Mouse (Mus musculus) frontal cortex, adult (tissue): Measurements from ENCODE around the gene Ntm.

ENCODE experiments used
- ATAC-seq: cut with Nextera tagmentation; 2 replicates; pipeline ENCODE4 v1.9.2; 2017; ENCODE audit warnings: mild to moderate bottlenecking, moderate library complexity, mixed read lengths; ENCODE audit not compliant: low TSS enrichment

Ntm gene

GRCm38 (mm10) chr9:29759940-29760339 lies 203.0 kb downstream of the Ntm start:
- no peak for ATAC-seq

DNA sequence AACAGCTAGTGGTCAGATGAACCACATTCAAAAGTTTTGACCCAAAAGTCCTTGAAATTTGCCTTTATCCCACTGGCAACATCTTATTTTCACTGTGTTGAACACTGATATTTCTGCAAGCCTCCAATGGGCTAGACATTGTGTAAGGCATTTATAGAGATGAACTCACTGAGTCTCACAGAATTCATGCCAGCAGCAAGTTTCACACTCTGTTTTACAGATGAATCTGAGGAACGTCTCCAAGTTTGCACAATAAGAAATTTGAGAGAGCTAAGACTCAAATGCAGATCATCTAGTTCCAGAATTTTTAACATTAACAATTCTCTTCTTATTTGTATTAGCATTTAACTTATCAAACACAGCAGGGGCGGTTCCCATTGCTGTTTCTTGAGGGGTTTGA lies 203.9 kb downstream of the Ntm start:
- 0 out of 2 replicates have a peak, but pooled peaks have one; percentile 44 for ATAC-seq

DNA sequence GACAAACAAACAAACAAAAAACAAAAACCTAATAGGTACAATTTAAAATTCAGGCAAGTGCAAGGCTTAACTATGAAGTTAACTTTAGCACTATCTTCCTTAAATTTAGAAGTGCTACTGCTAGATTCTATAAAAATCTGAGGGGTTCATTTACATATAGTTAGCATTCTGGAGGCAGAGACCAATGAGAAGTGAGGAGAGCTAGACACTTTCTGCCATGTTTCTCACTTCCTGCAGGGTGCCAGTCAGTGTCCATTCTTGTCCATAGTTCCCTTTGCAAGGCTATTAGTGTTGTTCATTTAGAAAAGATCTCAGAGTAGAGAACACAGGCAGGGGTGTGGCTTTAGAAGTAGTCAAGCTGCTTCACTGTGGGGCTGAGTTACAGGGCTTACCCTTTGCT lies 208.6 kb downstream of the Ntm start:
- peak; percentile 60 for ATAC-seq

- ATAC-seq, result no peak
These were observed 211.5 kb downstream of the Ntm start for GRCm38 (mm10) chr9:29751396-29751795.

DNA sequence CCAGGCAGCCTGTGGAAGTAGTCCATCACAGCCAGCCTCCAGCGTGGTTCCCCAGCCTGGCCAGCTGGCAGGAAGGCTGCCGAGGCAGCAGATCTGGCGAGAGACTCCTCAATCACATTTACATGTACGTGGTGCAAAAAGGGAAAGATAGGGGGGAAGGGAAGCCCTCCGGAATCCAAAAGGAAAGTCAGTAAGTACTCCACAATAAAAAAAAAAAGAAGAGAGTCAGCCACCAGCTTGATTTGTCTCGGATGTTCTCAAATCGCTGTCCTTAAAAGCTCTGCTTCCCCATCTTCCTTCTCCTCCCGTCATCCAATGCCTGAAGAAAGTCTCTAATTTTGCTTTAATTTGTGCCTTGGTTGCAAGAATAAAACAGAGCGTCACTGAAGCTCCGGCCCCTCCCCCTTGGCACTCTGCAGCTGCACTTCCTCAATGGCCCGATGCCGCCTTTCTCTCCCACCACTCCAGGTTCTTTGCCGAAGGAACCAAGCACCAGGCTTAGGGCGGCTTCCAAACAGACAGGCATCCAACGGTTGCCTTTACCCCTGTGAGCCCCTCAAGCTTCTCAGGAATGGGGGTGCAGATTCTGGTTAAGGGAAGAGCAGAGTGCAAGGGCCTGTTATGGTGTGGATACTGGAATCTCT lies 212.4 kb downstream of the Ntm start:
- peak; percentile 80 for ATAC-seq

DNA sequence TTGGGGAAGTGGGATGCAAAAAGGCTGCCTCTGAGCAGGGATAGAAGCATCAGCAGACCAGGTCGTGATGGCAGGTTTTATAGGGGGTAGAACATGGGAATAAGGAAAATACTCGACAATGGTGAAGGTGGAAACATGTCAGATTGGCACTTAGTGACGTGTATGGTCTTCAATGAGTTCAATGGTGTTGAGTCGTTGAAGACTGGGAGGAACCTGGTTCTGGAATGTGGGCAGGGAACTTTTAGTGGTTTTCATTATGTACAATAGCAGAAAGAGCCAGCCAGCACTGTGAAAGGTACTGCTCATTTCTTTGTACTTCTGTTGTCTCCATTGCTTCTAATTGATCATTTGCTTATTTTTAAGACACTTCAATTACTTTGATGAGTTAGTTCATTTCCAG lies 214.9 kb downstream of the Ntm start:
- no peak for ATAC-seq

DNA sequence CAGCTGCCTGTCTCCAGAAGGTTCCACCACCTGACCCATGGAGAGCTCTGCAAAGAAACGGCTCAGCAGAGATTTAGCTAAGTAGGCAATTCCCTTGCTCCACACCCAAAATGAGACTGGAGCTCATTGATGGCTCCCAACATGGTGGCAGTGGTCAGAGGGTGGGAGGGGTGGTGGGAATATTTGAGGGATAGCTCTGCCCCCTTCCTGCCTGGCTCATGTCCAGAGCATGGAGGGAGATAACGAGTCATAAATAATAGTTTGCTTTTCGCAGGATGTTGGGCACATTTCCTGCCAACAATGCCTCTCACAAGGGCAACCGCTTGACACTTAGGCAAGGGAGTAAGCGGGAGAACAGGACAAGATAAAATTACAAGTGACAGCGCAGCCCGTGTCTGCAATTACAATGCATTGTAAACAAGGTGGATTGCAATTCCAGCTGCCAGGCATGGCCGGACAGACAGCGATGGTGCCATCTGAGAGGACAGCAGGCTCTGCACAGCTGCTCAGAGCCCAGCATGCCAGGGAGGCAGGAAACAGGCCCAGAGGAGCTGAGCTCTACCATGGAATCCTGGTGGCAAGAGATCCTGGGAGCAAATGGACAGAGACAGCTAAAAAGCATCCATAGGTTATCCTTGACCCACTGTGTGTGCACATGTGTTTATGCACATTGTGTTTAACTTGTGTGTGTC lies 224.0 kb downstream of the Ntm start:
- ATAC-seq, result no peak

- no peak for ATAC-seq
These were observed 226.9 kb downstream of the Ntm start for GRCm38 (mm10) chr9:29736031-29736430.

DNA sequence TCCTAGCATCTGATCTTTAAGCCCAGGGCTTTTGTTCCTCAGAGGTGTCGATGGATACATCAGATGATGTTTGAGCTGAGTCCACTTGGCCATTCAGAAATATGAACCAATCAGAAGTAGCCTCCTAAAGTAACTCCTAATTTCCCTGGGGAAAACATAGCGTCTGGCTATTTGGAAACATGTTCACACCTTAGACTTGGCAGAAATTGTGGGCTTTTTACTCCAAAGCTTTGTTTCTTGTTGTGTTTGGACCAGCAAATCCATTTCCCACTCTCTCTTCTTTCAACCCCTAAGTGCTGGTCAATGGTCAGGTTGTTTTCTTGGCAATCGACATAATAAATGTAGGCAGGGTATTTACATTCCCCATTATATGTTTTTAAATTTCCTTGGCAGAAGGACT lies 230.0 kb downstream of the Ntm start:
- no peak for ATAC-seq

DNA sequence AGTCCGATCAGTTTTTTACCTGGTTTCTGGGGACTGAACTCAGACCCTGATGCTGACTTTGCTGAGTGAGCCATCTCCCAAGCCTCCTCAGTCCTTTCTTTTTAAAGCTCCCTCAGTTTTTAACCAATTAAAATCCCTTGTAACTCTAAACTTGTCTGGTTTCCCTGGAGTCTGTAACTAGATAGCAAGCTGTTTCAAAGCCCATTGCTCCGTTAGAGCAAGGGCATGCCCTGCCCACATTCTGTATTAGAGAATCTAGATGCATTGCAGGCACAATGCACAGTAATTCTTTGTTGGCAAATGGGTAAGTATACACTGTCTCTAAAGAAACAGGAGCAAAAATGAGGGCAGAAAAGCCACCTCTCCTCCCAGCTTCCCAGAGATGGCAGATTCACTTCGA lies 231.3 kb downstream of the Ntm start:
- ATAC-seq, result no peak

- ATAC-seq, result peak; percentile 41; the same call in 1 of the 2 replicates
These were observed 235.2 kb downstream of the Ntm start for GRCm38 (mm10) chr9:29727540-29728432.

- ATAC-seq, result no peak
These were observed 241.5 kb downstream of the Ntm start for GRCm38 (mm10) chr9:29721461-29721860.

GRCm38 (mm10) chr9:29716795-29717194 lies 246.1 kb downstream of the Ntm start:
- ATAC-seq, result peak; percentile 80; the same call in 1 of the 2 replicates

DNA sequence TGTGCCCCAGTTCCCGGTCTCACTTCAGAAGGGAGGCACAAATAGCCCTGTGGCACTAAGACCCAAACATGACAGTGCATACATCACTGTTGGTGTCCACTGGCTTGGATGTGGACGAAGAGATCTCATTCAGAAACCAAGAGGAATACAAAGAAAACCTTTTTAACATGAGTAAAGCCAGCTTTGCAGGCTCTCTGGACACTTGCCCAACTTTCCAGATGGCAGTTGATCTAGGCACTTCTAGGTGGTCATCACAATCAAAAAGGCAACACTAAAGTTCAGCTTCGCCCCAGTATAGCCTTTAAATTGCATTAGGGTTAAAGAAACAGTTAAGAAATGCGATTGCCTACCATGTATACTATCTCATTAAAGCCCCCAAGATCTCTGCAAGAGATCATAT lies 264.7 kb downstream of the Ntm start:
- ATAC-seq, result no peak

- ATAC-seq, result no peak
These were observed 268.8 kb downstream of the Ntm start for GRCm38 (mm10) chr9:29694151-29694550.

GRCm38 (mm10) chr9:29691186-29691855 lies 271.6 kb downstream of the Ntm start:
- ATAC-seq, result no peak

- no peak for ATAC-seq
These were observed 280.7 kb downstream of the Ntm start for GRCm38 (mm10) chr9:29682224-29682623.

DNA sequence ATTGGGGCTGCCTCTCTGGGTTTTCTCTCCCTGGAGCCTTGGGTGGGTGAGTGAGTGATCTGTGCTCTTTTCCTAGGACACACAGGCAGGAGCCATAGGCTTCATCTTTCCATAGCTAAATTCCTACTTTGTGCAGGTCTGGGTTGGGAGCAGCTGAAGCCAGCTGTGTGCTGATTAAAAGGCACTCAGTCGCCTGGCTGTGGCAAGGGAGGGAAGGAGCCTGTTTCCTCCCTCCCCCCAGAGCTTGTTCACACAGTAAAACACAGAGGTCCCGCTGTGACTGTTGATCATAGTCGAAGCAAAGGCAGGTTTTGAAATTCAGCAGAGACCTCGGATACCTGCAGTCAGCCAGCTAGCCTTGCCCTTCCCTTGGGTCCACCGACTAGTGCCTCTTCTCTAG lies 282.3 kb downstream of the Ntm start:
- peak; percentile 41; the same call in 1 of the 2 replicates for ATAC-seq

- no peak for ATAC-seq
These were observed 289.0 kb downstream of the Ntm start for GRCm38 (mm10) chr9:29673911-29674310.

DNA sequence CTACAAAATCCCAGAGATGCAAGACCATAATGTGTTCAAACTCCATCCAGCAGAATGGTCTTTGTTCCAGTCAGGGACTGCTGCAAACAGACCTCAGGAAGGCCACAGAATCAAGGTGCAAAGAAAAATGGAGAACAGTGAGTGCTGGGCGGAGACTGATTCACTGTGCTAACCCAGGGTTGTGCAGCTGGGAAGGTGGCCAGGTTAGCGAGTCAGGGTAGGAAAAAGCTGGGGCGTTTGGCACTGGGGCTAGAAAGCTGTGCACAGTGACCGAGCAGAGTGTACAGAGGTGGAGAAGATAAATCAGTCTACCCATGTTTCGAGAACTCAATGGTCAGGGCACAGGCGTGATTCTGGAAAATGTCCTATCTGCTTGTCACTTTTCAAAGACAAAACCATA lies 291.1 kb downstream of the Ntm start:
- ATAC-seq, result peak; percentile 38; the same call in 1 of the 2 replicates

- ATAC-seq, result no peak
These were observed 299.7 kb downstream of the Ntm start for GRCm38 (mm10) chr9:29663286-29663685.
